Mouse (Mus musculus) embryonic facial prominence, embryonic 10.5 days (tissue): Measurements from ENCODE around the gene Unc50. TPM values are rescaled to one million over a fixed set of nuclear protein-coding genes. Genes with fewer than 3 reads are reported as not detected.

Experiments
- DNase-seq: peaks from one replicate; pipeline ENCODE4 v3.0.0-alpha.2; 2017; ENCODE audit warnings: low spot score
- H3K27ac ChIP-seq: fragments of 300-500 bp; sonication (generic); replicated peaks from 2 replicates; pipeline ENCODE4 v1.5.1; 2016; ENCODE audit warnings: mild to moderate bottlenecking
- H3K27me3 ChIP-seq: fragments of 300-500 bp; sonication (generic); replicated peaks from 2 replicates; pipeline ENCODE4 v1.6.1; 2016; ENCODE audit warnings: low read depth, mild to moderate bottlenecking; ENCODE audit not compliant: poor library complexity, severe bottlenecking
- H3K36me3 ChIP-seq: fragments of 300-500 bp; sonication (generic); replicated peaks from 2 replicates; pipeline ENCODE4 v1.6.1; 2016; ENCODE audit warnings: mild to moderate bottlenecking, moderate library complexity
- H3K4me1 ChIP-seq: fragments of 300-500 bp; sonication (generic); 2 replicates; pipeline ENCODE4 v1.6.1; 2016
- H3K4me3 ChIP-seq: fragments of 300-500 bp; sonication (generic); 2 replicates; pipeline ENCODE4 v1.5.1; 2016; ENCODE audit warnings: mild to moderate bottlenecking, moderate library complexity
- H3K9me3 ChIP-seq: fragments of 300-500 bp; sonication (generic); 2 replicates; pipeline ENCODE4 v1.6.1; 2016; ENCODE audit warnings: mild to moderate bottlenecking
- WGBS: fragments of 180-500 bp; shearing (Covaris S2); methylation state at CpG from one replicate; pipeline ENCODE4 v1.1.7; 2016; 5-methylcytosine and 5-hydroxymethylcytosine counted together
- polyA plus RNA-seq: library from polyadenylated mRNA; unstranded; fragments of >200 nt; fragmentation: Nextera tagmentation; extraction: Ambion mirVana; gene quantifications from 2 replicates; pipeline ENCODE4 v1.2.1, GENCODE M21; 2016

Gene Unc50
- polyA plus RNA-seq, 1 experiment from 2014 or later, result 109 TPM

DNA sequence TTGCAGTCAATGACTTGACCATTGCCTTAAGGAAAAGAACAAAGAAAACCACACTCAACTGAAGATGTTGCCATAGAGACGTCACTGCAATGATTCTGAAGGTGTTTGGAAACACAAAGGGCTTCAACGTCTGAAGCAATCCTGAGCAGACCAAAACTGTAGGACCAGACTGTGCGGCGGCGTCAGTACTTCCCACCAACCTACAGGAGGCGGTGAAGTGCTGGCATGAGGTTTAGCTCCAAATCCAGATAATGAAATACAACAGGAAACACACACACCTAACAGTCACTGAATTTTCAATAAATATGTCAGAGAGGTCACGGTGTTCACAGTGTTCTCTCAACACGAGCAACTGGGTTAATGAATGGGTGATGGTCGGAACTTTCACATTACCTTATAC lies 49.1 kb downstream of the Unc50 start:
- Histone ChIP-seq H3K27ac (no peak overlapping the region), H3K4me3 (no peak overlapping the region), H3K9me3 (no peaks in the 10 kb centered on the region), H3K36me3 (no peaks in the 10 kb centered on the region), H3K27me3 (no peaks in the 10 kb centered on the region), H3K4me1 (0 out of 2 replicates have a peak, but pooled peaks cover 3% of the 10 kb centered on the region)
- WGBS, result 79% methylated on average over 9 of the region's 9 CpGs
- DNase-seq, result no peak

DNA sequence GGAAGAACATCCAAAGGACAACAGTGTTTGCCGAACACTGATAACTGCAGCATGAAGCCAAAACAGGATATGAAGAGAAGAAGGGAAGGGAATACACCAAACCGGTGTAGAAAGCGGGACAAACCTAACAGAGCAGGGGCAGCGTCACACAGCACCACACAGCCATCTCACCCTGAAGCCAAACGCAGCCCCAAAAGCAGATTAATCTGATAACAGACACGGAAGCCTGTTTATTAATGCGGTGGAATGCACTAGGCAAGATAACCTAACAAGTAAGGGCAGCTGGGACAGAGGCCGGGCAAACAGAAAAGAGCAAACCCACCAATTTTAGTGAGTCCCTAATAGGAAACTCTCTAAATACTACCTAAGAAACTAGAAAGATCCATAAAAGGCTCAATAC lies 49.8 kb downstream of the Unc50 start:
- Histone ChIP-seq H3K4me3 (no peak overlapping the region), H3K4me1 (0 out of 2 replicates have a peak, but pooled peaks cover 3% of the 10 kb centered on the region), H3K36me3 (no peaks in the 10 kb centered on the region), H3K27me3 (no peaks in the 10 kb centered on the region), H3K9me3 (no peaks in the 10 kb centered on the region), H3K27ac (no peak overlapping the region)
- no peak for DNase-seq
- 85% methylated on average over 8 of the region's 8 CpGs for WGBS

DNA sequence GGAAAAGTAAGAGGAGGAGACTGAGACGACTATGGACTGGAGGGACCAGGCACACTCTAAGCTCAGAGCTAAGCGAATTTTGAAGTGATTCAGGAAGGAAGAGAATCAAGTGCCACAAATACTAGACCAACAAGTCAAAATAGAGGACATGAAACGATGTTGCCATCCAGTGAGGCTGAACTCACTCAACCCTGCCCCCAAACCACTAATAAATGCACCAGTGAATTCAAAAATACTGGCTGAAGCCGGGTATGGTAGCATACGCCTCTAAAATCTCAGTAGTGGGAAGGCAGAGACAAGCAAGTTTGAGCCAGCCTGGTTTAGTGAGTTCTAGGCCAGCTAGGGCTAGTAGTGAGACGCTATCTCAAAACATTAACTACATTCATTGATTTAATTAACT lies 50.8 kb downstream of the Unc50 start:
- H3K27ac ChIP-seq, result no peak overlapping the region
- H3K9me3 ChIP-seq, result no peaks in the 10 kb centered on the region
- no peaks in the 10 kb centered on the region for H3K36me3 ChIP-seq
- no peak overlapping the region for H3K4me3 ChIP-seq
- H3K4me1 ChIP-seq, result 0 out of 2 replicates have a peak, but pooled peaks cover 3% of the 10 kb centered on the region
- 87% methylated on average over 6 of the region's 6 CpGs for WGBS
- no peak for DNase-seq
- H3K27me3 ChIP-seq, result no peaks in the 10 kb centered on the region

DNA sequence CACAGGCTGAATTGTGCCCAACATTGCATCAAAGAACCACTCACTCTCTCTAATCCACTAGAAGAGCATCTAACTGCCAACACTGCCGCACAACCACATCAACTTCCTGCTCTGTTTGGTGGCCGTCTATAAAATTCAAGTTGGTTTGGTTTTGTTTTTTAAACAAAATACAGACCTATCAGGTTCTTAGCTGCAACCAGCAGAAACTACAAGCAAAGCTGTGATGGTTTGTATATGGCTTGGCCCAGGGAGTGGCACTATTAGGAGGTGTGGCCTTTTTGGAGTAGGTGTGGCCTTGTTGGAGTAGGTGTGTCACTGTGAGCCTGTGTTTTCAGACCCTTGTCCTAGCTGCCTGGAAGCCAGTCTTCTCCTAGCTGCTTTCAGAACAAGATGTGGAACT lies 51.4 kb downstream of the Unc50 start:
- 0 out of 2 replicates have a peak, but pooled peaks cover 3% of the 10 kb centered on the region for H3K4me1 ChIP-seq
- H3K27me3 ChIP-seq, result no peaks in the 10 kb centered on the region
- no peak for DNase-seq
- H3K9me3 ChIP-seq, result no peaks in the 10 kb centered on the region
- no peak overlapping the region for H3K27ac ChIP-seq
- 93% methylated on average over 2 of the region's 2 CpGs for WGBS
- H3K36me3 ChIP-seq, result no peaks in the 10 kb centered on the region
- H3K4me3 ChIP-seq, result no peak overlapping the region

DNA sequence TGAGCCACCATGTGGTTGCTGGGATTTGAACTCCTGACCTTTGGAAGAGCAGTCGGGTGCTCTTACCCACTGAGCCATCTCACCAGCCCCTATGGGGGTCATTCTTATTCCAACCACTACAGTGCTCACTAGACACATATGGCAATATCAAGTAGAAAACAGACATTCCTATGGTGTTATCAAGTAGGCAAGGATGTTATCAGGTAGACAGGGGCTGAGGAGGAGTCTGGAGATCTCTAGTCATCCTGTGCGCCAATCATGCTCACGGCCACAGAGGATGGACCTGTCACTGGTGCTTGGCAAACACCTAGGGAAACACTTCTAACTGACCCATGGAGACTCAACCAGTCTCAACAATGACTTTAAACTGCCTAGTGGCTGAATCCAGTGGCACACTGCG lies 54.7 kb downstream of the Unc50 start:
- no peak for DNase-seq
- Histone ChIP-seq H3K27me3 (no peaks in the 10 kb centered on the region), H3K36me3 (0 out of 2 replicates have a peak, but pooled peaks cover 7% of the 10 kb centered on the region), H3K4me1 (no peaks in the 10 kb centered on the region), H3K9me3 (no peaks in the 10 kb centered on the region), H3K4me3 (no peak overlapping the region), H3K27ac (no peak overlapping the region)
- 90% methylated on average over 4 of the region's 4 CpGs for WGBS

DNA sequence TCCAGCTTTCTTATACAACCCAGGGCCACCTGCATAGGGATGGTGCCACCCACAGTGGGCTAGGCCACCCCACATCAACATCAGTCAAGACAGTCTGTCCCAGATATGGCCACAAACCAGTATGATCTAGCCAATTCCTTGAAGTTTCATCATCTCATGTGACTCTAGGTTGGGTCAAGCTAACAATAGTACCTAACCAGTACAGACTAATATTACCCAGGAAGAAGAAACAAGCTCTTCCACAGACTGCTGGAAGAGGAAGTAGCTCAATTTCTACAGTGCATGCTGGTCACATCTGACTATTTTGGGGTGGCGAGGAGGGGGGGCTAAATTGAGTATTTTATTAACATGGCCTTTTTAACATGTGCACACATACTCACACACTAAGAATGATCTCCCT lies 56.5 kb downstream of the Unc50 start:
- H3K4me3 ChIP-seq, result no peak overlapping the region
- no peaks in the 10 kb centered on the region for H3K4me1 ChIP-seq
- 0 out of 2 replicates have a peak, but pooled peaks cover 7% of the 10 kb centered on the region for H3K36me3 ChIP-seq
- H3K9me3 ChIP-seq, result no peaks in the 10 kb centered on the region
- DNase-seq, result no peak
- no peaks in the 10 kb centered on the region for H3K27me3 ChIP-seq
- 88% methylated on average over 1 of the region's 1 CpGs for WGBS
- H3K27ac ChIP-seq, result no peak overlapping the region

DNA sequence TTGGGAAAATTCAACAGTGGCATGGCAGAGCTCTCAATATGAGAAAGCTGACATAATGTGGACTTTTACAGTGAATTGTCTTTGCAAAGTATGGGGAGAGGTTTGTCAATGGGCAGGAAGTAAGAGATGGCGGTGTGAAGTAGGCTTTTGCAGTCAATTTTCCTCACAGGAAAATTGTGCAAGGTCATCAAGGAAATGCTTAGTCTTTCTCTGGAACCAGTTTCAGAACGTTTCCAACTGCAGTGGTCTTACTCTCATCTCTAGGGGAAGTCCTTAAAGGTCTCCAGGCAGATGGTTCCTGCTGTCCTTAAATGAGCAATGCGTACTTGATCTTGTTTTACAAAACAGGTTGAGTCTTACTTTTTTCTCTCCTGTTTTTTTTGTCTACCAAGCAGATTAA lies 57.1 kb downstream of the Unc50 start:
- 0 out of 2 replicates have a peak, but pooled peaks cover 7% of the 10 kb centered on the region for H3K36me3 ChIP-seq
- no peak overlapping the region for H3K4me3 ChIP-seq
- H3K27ac ChIP-seq, result no peak overlapping the region
- H3K9me3 ChIP-seq, result no peaks in the 10 kb centered on the region
- DNase-seq, result no peak
- no peaks in the 10 kb centered on the region for H3K27me3 ChIP-seq
- WGBS, result 86% methylated on average over 3 of the region's 3 CpGs
- no peaks in the 10 kb centered on the region for H3K4me1 ChIP-seq

DNA sequence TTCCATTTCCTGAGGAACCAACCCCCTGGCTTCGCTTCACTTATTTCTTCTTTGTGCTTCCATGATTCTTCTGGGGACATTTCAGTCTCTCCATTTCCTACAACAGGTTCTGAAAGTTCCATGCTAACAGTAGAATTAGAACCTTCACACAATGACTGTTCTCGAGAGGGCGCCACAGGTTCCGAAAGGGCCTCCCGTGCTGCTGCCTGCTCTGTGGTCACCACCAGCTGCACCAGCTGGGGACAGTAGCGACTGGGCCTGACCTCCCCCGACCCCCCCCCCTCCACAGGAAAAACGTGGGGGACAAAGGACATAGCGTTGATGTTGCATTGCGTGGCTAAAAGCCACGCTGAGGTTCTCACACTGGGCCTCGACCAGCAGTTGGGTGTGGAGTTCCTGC lies 58.6 kb downstream of the Unc50 start:
- Histone ChIP-seq H3K4me1 (no peaks in the 10 kb centered on the region), H3K9me3 (no peaks in the 10 kb centered on the region), H3K27me3 (no peaks in the 10 kb centered on the region), H3K4me3 (no peak overlapping the region), H3K36me3 (0 out of 2 replicates have a peak, but pooled peaks cover 7% of the 10 kb centered on the region), H3K27ac (no peak overlapping the region)
- DNase-seq, result no peak
- WGBS, result 83% methylated on average over 12 of the region's 12 CpGs

Other genes starting within 250 kb of the Unc50 start
- not detected in 2 replicates for gene Cnga3, start 215.7 kb upstream of the Unc50 start, polyA plus RNA-seq
- gene Inpp4a, start 130.3 kb upstream of the Unc50 start, polyA plus RNA-seq, result 12.7 and 13.1 TPM in 2 replicates
- 59.2 and 61.7 TPM in 2 replicates for gene Coa5, start within 50 bp of the Unc50 start, polyA plus RNA-seq
- gene Mgat4a, start 110.9 kb downstream of the Unc50 start, polyA plus RNA-seq, result 3.8 and 4.1 TPM in 2 replicates